Mouse (Mus musculus) testis, adult 10 weeks (tissue): ENCODE measurements around the gene Pbld1. TPM values are rescaled to one million over a fixed set of nuclear protein-coding genes. Genes with fewer than 3 reads are reported as not detected.

Source experiments
- polyA plus RNA-seq: library from polyadenylated mRNA; stranded (reverse); fragments of 350-450 nt; fragmentation: Illumina TruSeq; extraction: RNeasy Lipid Tissue Mini Kit (QIAGEN cat#74804); gene quantifications from one replicate; pipeline ENCODE4 v1.2.3, GENCODE M21; 2014; ENCODE audit warnings: low read depth, low replicate concordance

Pbld1 gene
- 0.71 TPM for polyA plus RNA-seq

GRCm38 (mm10) chr10:63059862-63060261 lies at the start of gene Pbld1:
Gene Pbld1, plus strand, starts transcription at chr10:63060162.

GRCm38 (mm10) chr10:63023749-63024579 lies 36.0 kb upstream of the Pbld1 start, which contains the start of the genes Hnrnph3 and Pbld2:
Gene Hnrnph3, minus strand, starts transcription at chr10:63024217.
Gene Pbld2, plus strand, starts transcription at chr10:63024315.

GRCm38 (mm10) chr10:63099521-63099920 lies 39.6 kb downstream of the Pbld1 start, which contains the start of gene Atoh7:
Gene Atoh7, plus strand, starts transcription at chr10:63099651.

Other genes starting within 250 kb of the Pbld1 start
- gene Tet1, start 151.2 kb upstream of the Pbld1 start, polyA plus RNA-seq: 0.49 TPM
- 7.6 TPM for gene Slc25a16, start 139.5 kb upstream of the Pbld1 start, polyA plus RNA-seq
- 6.2 TPM for gene Dna2, start 113.1 kb upstream of the Pbld1 start, polyA plus RNA-seq
- gene Rufy2, start 79.9 kb upstream of the Pbld1 start, polyA plus RNA-seq: 3.9 TPM
- 201 TPM for gene Hnrnph3, start 35.9 kb upstream of the Pbld1 start, polyA plus RNA-seq
- gene Pbld2, start 35.8 kb upstream of the Pbld1 start, polyA plus RNA-seq: 1.8 TPM
- gene Atoh7, start 39.5 kb downstream of the Pbld1 start, polyA plus RNA-seq: not detected
- gene Mypn, start 143.8 kb downstream of the Pbld1 start, polyA plus RNA-seq: 0.85 TPM
- gene Herc4, start 183.6 kb downstream of the Pbld1 start, polyA plus RNA-seq: 518 TPM